Mouse (Mus musculus) spleen, adult 2 months (tissue): Measurements from ENCODE around the gene Pdss2.

Experiments used
- CTCF ChIP-seq: fragments of 200-500 bp; IDR thresholded peaks from 2 replicates; pipeline ENCODE4 v1.5.1; 2011; ENCODE audit warnings: mild to moderate bottlenecking, inconsistent platforms; ENCODE audit not compliant: insufficient read depth, insufficient read length, insufficient replicate concordance; ENCODE audit errors: extremely low read depth
- POLR2A ChIP-seq: fragments of 200-500 bp; IDR thresholded peaks from 2 replicates; pipeline ENCODE4 v1.6.1; 2011; ENCODE audit warnings: low read depth, low read length, inconsistent platforms

GRCm38 (mm10) chr10:43477459-43477858 is 256.2 kb downstream of the Pdss2 start:
- TF ChIP-seq POLR2A = no peak
- no peak for TF ChIP-seq CTCF
